Mouse (Mus musculus) intestine, postnatal 0 days (tissue): ENCODE results near the gene Ccnd1. TPM values are rescaled to one million over a fixed set of nuclear protein-coding genes. Genes with fewer than 3 reads are reported as not detected.

Experiments used
- ATAC-seq: fragments of 200-750 bp; cut with Nextera tagmentation; 2 replicates; pipeline ENCODE4 v1.8.0; 2017; ENCODE audit warnings: mild to moderate bottlenecking, moderate TSS enrichment, moderate library complexity
- H3K27ac ChIP-seq: fragments of 300-500 bp; sonication (generic); 2 replicates; pipeline ENCODE4 v1.5.1; 2014; ENCODE audit warnings: mild to moderate bottlenecking, low read depth, low read length, moderate library complexity
- H3K27me3 ChIP-seq: fragments of 300-500 bp; sonication (generic); replicated peaks from 2 replicates; pipeline ENCODE4 v1.6.1; 2014; ENCODE audit warnings: low read length, mixed read lengths; ENCODE audit not compliant: control insufficient read depth, insufficient read depth
- H3K36me3 ChIP-seq: fragments of 300-500 bp; sonication (generic); 2 replicates; pipeline ENCODE4 v1.6.1; 2014; ENCODE audit warnings: mild to moderate bottlenecking, moderate library complexity; ENCODE audit not compliant: control insufficient read depth, insufficient read depth
- H3K4me1 ChIP-seq: fragments of 300-500 bp; sonication (generic); replicated peaks from 2 replicates; pipeline ENCODE4 v1.6.1; 2014; ENCODE audit warnings: antibody characterized with exemption, low read length, mixed read lengths; ENCODE audit not compliant: control insufficient read depth, insufficient read depth
- H3K4me2 ChIP-seq: fragments of 300-500 bp; sonication (generic); replicated peaks from 2 replicates; pipeline ENCODE4 v1.6.1; 2014; ENCODE audit warnings: low read depth, mild to moderate bottlenecking, moderate library complexity
- H3K4me3 ChIP-seq: fragments of 300-500 bp; sonication (generic); 2 replicates; pipeline ENCODE4 v1.5.1; 2014; ENCODE audit warnings: low read depth, low read length
- H3K9ac ChIP-seq: fragments of 300-500 bp; sonication (generic); 2 replicates; pipeline ENCODE4 v1.6.1; 2014; ENCODE audit warnings: mild to moderate bottlenecking, low read depth, low read length
- H3K9me3 ChIP-seq: fragments of 300-500 bp; sonication (generic); 2 replicates; pipeline ENCODE4 v1.6.1; 2016; ENCODE audit warnings: mixed run types; ENCODE audit not compliant: control insufficient read depth
- CTCF ChIP-seq: sonication (generic); IDR thresholded peaks from 2 replicates; pipeline ENCODE4 v1.5.1; 2016; ENCODE audit warnings: low read depth, mild to moderate bottlenecking, control low read depth, antibody characterized with exemption, moderate library complexity
- WGBS: fragments of 180-500 bp; shearing (Covaris S2); extraction: QIAGEN DNeasy Blood & Tissue Kit; methylation state at CpG from one replicate; pipeline ENCODE4 v1.1.7; 2014; 5-methylcytosine and 5-hydroxymethylcytosine counted together
- polyA plus RNA-seq: library from polyadenylated mRNA; unstranded; fragments of >200 nt; fragmentation: Nextera tagmentation; extraction: Ambion mirVana; gene quantifications from 2 replicates; pipeline ENCODE4 v1.2.1, GENCODE M21; 2015

Ccnd1 gene
- polyA plus RNA-seq, 1 experiment from 2014 or later = 41.5 TPM

- H3K9me3 ChIP-seq = no peaks in the 10 kb centered on the region
- H3K36me3 ChIP-seq = no peaks in the 10 kb centered on the region
- H3K4me2 ChIP-seq = no peak overlapping the region
- TF ChIP-seq CTCF = no peak
- WGBS = 83% methylated on average over 1 of the region's 1 CpGs
- H3K4me1 ChIP-seq = no peaks in the 10 kb centered on the region
- no peak overlapping the region for H3K27ac ChIP-seq
- no peak overlapping the region for H3K4me3 ChIP-seq
- no peak for ATAC-seq
- H3K27me3 ChIP-seq = no peaks in the 10 kb centered on the region
- no peak overlapping the region for H3K9ac ChIP-seq
Observed at GRCm38 (mm10) chr7:144963911-144964310, 24.2 kb upstream of the Ccnd1 start.

- Histone ChIP-seq H3K36me3 (no peaks in the 10 kb centered on the region), H3K9me3 (no peaks in the 10 kb centered on the region), H3K4me3 (no peak overlapping the region), H3K9ac (no peak overlapping the region), H3K27ac (no peak overlapping the region), H3K4me2 (no peak overlapping the region), H3K4me1 (no peaks in the 10 kb centered on the region), H3K27me3 (no peaks in the 10 kb centered on the region)
- no peak for TF ChIP-seq CTCF
- WGBS = 50% methylated on average over 12 of the region's 12 CpGs
- no peak for ATAC-seq
Observed at GRCm38 (mm10) chr7:144958509-144959395, 19.0 kb upstream of the Ccnd1 start.

GRCm38 (mm10) chr7:144943254-144943653 is 3.5 kb upstream of the Ccnd1 start:
- under 1% methylated on average over 44 of the region's 45 CpGs for WGBS
- H3K4me3 ChIP-seq = peak overlapping the region; percentile 57
- H3K36me3 ChIP-seq = no peaks in the 10 kb centered on the region
- TF ChIP-seq CTCF = peak; percentile 63
- H3K4me1 ChIP-seq = peaks cover 22% of the 10 kb centered on the region
- peak overlapping the region; percentile 92 for H3K4me2 ChIP-seq
- no peak overlapping the region for H3K9ac ChIP-seq
- peaks cover 9% of the 10 kb centered on the region; the same call in 1 of the 2 replicates for H3K27me3 ChIP-seq
- no peaks in the 10 kb centered on the region for H3K9me3 ChIP-seq
- no peak overlapping the region for H3K27ac ChIP-seq
- peak; percentile 50 for ATAC-seq

GRCm38 (mm10) chr7:144942744-144943135 is 3.0 kb upstream of the Ccnd1 start:
- Histone ChIP-seq H3K9me3 (no peaks in the 10 kb centered on the region), H3K9ac (no peak overlapping the region), H3K4me3 (peak overlapping the region; percentile 57), H3K27me3 (peaks cover 9% of the 10 kb centered on the region; the same call in 1 of the 2 replicates), H3K4me2 (peak overlapping the region; percentile 92), H3K4me1 (peaks cover 22% of the 10 kb centered on the region), H3K27ac (no peak overlapping the region), H3K36me3 (no peaks in the 10 kb centered on the region)
- TF ChIP-seq CTCF = no peak
- no peak for ATAC-seq
- 3% methylated on average over 20 of the region's 20 CpGs for WGBS

GRCm38 (mm10) chr7:144942071-144942743 is 2.5 kb upstream of the Ccnd1 start:
- H3K9ac ChIP-seq = no peak overlapping the region
- H3K4me2 ChIP-seq = peak overlapping the region; percentile 92
- no peak overlapping the region; the same call in 1 of the 2 replicates for H3K27ac ChIP-seq
- no peaks in the 10 kb centered on the region for H3K36me3 ChIP-seq
- no peak for TF ChIP-seq CTCF
- ATAC-seq = no peak
- under 1% methylated on average over 35 of the region's 35 CpGs for WGBS
- H3K4me3 ChIP-seq = peak overlapping the region; percentile 57
- peaks cover 9% of the 10 kb centered on the region; the same call in 1 of the 2 replicates for H3K27me3 ChIP-seq
- H3K9me3 ChIP-seq = no peaks in the 10 kb centered on the region
- H3K4me1 ChIP-seq = peaks cover 22% of the 10 kb centered on the region

- ATAC-seq = peak; percentile 63
- Histone ChIP-seq H3K4me2 (peak overlapping the region; percentile 92), H3K9ac (peak overlapping the region; percentile 49), H3K27me3 (peaks cover 9% of the 10 kb centered on the region; the same call in 1 of the 2 replicates), H3K9me3 (no peaks in the 10 kb centered on the region), H3K36me3 (0 out of 2 replicates have a peak, but pooled peaks cover 3% of the 10 kb centered on the region), H3K4me3 (peak overlapping the region; percentile 57), H3K4me1 (peaks cover 22% of the 10 kb centered on the region), H3K27ac (peak overlapping the region; percentile 41; the same call in 1 of the 2 replicates)
- WGBS = under 1% methylated on average over 39 of the region's 39 CpGs
- no peak for TF ChIP-seq CTCF
Observed at GRCm38 (mm10) chr7:144941242-144941831, 1.6 kb upstream of the Ccnd1 start.
